Mouse (Mus musculus) ovary, adult 18-20 months (tissue): Measurements from ENCODE around the gene Sms.

Source experiments
- DNase-seq: peaks from one replicate; pipeline ENCODE4 v3.0.0; 2022; ENCODE audit warnings: low spot score, mixed read lengths

The Sms gene

GRCm38 (mm10) chrX:157491944-157492726, at the start of gene Sms:
Gene Sms, minus strand, starts transcription at chrX:157492287.
- peak; percentile 47 for DNase-seq

- DNase-seq = no peak
Measured at GRCm38 (mm10) chrX:157506400-157506799, 14.3 kb upstream of the Sms start.

- no peak for DNase-seq
Measured at GRCm38 (mm10) chrX:157504506-157504905, 12.4 kb upstream of the Sms start.

DNA sequence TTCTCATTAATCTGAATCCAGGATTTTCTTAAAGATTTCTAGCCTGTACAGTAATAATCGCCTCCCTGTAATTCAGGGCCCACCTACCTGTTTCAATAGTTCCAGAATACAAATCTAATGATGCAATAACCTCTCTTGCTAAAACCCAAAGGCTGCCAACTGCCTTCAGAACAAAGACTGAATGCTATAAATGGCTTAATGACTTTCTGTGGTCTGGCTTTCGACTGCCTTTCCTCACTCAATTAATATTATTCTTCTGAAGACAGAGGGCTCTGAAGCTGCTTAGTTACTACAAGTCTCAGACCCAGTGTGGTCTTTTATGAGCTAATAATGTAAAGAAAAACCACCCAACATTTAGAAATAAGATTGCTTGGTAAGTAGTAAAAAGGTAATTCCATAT, 9.8 kb upstream of the Sms start:
- no peak for DNase-seq

GRCm38 (mm10) chrX:157500004-157500403, 7.9 kb upstream of the Sms start:
- DNase-seq = no peak

GRCm38 (mm10) chrX:157493159-157493558, 1.1 kb upstream of the Sms start:
- DNase-seq = no peak

DNA sequence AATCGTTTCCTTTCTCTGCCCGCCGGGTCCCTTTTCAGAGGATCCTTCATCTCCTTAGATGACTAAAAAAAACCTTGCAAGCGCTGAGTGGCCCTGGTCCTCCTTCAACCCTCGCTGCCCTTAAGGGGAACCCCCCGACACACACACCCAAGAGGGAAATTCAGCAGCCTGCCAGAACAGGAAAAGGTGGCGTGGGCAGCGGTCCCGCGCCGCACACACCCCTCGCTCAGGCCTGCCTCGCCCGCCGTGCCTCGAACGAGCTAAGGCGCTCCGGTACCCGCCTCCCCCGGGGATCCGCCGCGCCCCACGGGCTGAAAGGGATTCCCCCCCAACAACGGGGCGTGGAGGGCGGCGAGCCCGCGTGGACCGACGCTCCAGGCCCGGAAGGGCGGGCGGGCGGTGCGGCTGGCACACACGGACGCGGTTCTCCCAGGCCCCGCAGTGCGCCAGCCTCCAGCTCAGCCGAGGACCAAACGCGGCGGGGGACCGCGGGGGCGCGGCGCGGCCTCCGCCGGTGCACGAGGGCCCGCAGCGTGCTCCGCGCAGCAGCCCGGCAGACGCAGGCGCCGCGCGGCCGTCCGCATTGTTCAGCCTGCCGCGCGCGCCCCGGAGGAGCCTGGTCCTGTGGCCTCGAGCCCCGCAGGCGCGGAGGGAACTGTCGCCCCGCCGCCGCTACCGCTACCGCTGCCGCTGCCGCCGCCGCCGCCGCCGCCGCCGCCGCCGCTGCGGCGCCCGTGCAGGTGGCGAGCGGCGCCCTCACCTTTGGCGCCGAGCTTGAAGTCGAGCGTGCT, 747 bp downstream of the Sms start:
- DNase-seq = no peak

DNA sequence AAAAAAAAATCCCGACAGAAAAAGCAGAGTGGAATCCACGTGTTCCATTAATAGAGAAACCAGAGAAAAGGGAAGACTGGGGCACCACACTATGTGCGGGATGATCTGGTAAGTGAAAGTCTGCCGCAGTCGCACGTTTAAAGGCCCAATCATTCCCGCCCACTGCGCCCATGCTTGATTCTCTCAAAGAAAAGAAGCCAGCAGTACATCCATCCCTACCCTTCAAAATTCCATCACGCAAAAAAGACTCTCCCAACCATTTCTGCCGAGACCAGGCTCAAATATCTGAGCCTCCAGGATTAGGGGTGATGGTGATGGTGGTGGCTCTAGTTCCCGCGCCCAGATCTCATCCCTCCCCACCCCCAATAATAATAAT, 1.3 kb downstream of the Sms start:
- DNase-seq = no peak

DNA sequence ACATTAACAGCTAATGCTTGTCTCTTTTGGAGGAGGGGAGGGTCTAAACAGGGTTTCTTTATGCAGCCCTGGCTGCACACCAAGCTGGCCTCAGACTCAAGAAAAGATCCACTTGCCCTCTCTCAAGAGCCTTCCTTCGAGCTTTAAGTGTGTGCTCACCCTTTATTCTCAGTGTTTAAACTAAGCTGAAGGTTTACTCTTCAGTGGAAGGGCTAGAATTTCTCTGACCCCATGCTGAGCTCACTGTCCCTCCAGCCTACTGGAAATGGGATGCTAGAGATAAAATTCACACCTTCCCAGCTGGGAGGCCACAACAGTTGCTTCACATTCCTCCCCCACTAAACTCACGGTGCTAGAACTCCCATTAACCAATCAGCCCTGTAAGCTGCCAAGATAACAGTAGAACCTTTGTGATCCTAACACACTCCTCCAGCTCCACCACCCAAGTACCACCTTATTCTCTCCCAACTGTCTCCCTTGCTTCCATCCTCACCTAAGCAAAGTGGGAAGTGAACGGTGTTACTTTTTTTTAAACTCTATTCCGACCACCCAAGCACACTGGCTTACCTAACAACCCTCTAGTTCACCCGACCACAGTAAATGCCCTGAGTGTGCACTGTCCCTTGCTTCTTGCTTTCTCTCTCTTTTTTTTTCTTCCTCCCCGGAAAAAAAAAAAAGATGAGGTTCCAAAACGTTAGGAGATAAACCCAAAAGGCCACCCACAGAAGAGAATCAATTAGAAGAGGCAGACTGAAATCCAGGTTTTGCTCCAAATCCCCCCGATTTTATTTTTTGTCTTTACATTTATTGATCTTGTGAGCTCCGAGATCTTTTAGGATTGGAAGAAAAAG, 2.0 kb downstream of the Sms start:
- DNase-seq = no peak

- DNase-seq = no peak
Measured at GRCm38 (mm10) chrX:157488831-157489230, 3.3 kb downstream of the Sms start.

- DNase-seq = no peak
Measured at GRCm38 (mm10) chrX:157486765-157487164, 5.3 kb downstream of the Sms start.

GRCm38 (mm10) chrX:157482842-157483241, 9.2 kb downstream of the Sms start:
- no peak for DNase-seq

GRCm38 (mm10) chrX:157481860-157482259, 10.2 kb downstream of the Sms start:
- no peak for DNase-seq

- no peak for DNase-seq
Measured at GRCm38 (mm10) chrX:157477328-157477727, 14.8 kb downstream of the Sms start.

- no peak for DNase-seq
Measured at GRCm38 (mm10) chrX:157476153-157476810, 15.8 kb downstream of the Sms start.

DNA sequence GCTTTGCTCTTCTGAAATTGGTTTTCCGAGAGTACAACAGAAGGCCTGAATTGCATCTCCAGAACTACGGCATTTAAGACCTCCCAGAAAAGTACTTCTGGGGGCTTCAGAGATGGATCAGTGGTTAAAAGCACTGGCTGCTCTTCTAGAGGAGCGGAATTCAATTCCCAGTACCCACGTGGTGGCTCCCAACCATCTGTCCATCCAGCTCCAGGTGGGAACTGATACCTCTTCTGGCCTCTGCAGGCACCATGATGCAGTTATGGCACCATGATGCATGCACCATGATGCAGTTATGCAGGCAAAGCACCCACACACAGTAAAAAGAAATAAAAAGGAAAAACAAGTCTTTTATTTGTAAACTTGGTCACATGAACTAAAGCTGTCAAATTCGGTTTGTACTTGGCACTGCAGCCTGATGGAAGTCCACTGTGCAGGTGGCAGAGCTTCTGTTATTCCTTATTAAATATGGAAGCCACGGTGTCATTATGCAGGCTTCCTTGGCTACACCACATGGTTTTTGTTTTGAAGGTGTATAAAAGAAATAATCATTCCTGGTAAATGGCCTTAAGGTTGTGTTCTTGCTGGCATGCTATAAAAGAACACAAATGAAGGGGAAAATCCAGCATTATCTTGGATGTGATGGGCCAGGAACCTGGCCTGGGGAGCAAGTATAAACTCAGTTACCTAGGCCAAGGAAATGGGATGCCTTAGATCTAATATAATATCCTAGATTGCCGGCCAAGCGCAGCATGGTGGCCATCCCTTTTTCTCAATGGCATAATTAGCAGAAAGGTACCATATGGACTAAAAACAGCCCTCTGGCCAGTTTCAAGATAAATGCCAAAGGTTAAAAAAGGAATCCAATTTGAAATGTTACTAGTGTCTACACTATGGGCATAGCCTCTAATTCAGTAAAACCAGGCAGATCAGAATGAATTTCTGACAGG, 20.1 kb downstream of the Sms start:
- DNase-seq = no peak

GRCm38 (mm10) chrX:157468795-157469194, 23.3 kb downstream of the Sms start:
- DNase-seq = no peak

- no peak for DNase-seq
Measured at GRCm38 (mm10) chrX:157468055-157468454, 24.0 kb downstream of the Sms start.

DNA sequence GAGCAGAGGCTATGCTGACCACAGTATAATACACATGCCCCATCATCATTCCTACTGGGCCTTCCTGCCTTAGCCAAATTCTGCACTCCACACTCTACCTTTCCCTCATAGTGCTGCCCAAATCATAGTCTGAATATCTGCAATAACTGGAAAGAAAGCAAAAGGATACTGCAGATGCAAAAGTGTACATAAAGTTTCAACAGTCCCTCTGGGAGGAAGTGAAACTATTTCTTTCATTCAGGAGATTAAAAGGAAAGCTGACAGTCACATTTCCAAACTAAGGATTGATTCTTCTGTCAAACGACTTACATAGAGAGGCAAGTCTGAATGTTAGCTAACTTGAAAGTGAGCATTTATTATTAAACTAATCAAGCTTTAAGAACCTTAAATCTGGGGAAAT, 26.1 kb downstream of the Sms start:
- no peak for DNase-seq

- no peak for DNase-seq
Measured at GRCm38 (mm10) chrX:157462716-157463115, 29.4 kb downstream of the Sms start.

DNA sequence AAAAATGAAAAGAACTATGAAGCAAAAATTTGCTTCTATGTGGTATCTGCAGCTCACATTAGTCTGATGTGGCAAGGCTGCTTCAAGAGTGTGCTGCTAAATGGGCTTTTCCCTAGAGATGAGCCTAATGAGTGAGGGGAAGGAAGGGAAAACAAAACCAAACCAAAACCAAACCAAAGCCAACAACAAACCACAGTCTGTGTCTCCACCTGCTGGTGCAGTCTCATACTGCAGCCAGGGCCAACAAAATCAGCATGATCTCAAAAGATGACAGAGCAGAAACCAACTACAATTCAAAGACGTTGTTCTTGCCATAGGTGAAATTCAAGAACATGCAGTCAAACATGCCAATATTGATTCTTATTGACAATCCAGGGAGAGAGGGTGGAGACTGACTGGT, 37.7 kb downstream of the Sms start:
- DNase-seq = no peak
